Mouse (Mus musculus) midbrain, embryonic 14.5 days (tissue): ENCODE data around the gene Ect2. TPM values are rescaled to one million over a fixed set of nuclear protein-coding genes. Genes with fewer than 3 reads are reported as not detected.
A peak's percentile ranks its signal among the peaks of the same experiment; 100 is the strongest.

Experiments used
- ATAC-seq: fragments of 200-750 bp; cut with Nextera tagmentation; 2 replicates; pipeline ENCODE4 v1.8.0; 2017; ENCODE audit warnings: moderate number of reproducible peaks, moderate library complexity; ENCODE audit not compliant: low FRiP score, low TSS enrichment
- DNase-seq: peaks from one replicate; pipeline ENCODE4 v3.0.0-alpha.2; 2015
- H3K27ac ChIP-seq: fragments of 300-500 bp; sonication (generic); replicated peaks from 2 replicates; pipeline ENCODE4 v1.5.1; 2014; ENCODE audit warnings: mild to moderate bottlenecking, low read depth, low read length, moderate library complexity
- H3K27me3 ChIP-seq: fragments of 300-500 bp; sonication (generic); 2 replicates; pipeline ENCODE4 v1.6.1; 2014; ENCODE audit warnings: low read length, control low read depth, mixed read lengths; ENCODE audit not compliant: control insufficient read depth, insufficient read depth
- H3K36me3 ChIP-seq: fragments of 300-500 bp; sonication (generic); 2 replicates; pipeline ENCODE4 v1.6.1; 2014; ENCODE audit warnings: low read length, control low read depth; ENCODE audit not compliant: control insufficient read depth, insufficient read depth
- H3K4me1 ChIP-seq: fragments of 300-500 bp; sonication (generic); 2 replicates; pipeline ENCODE4 v1.6.1; 2014; ENCODE audit warnings: mild to moderate bottlenecking, antibody characterized with exemption, low read length, control low read depth; ENCODE audit not compliant: control insufficient read depth, insufficient read depth
- H3K4me2 ChIP-seq: fragments of 300-500 bp; sonication (generic); 2 replicates; pipeline ENCODE4 v1.6.1; 2014; ENCODE audit warnings: mild to moderate bottlenecking, low read length, moderate library complexity
- H3K4me3 ChIP-seq: fragments of 300-500 bp; sonication (generic); replicated peaks from 2 replicates; pipeline ENCODE4 v1.5.1; 2014; ENCODE audit warnings: low read depth, low read length
- H3K9ac ChIP-seq: fragments of 300-500 bp; sonication (generic); replicated peaks from 2 replicates; pipeline ENCODE4 v1.6.1; 2014; ENCODE audit warnings: mild to moderate bottlenecking, low read length, moderate library complexity
- H3K9me3 ChIP-seq: fragments of 300-500 bp; sonication (generic); 2 replicates; pipeline ENCODE4 v1.6.1; 2016; ENCODE audit warnings: low read length, control low read depth, mixed read lengths; ENCODE audit not compliant: control insufficient read depth
- WGBS: fragments of 180-500 bp; shearing (Covaris S2); extraction: QIAGEN DNeasy Blood & Tissue Kit; methylation state at CpG from one replicate; pipeline ENCODE4 v1.1.7; 2014; 5-methylcytosine and 5-hydroxymethylcytosine counted together
- polyA plus RNA-seq: library from polyadenylated mRNA; unstranded; fragments of >200 nt; fragmentation: Nextera tagmentation; extraction: Ambion mirVana; gene quantifications from 2 replicates; pipeline ENCODE4 v1.2.1, GENCODE M21; 2014

The Ect2 gene
- polyA plus RNA-seq, 1 experiment from 2014 or later, result 16.9 TPM

- DNase-seq (peak; percentile 37), ATAC-seq (no peak)
- Histone ChIP-seq H3K27me3 (no peaks in the 10 kb centered on the region), H3K9ac (no peak overlapping the region), H3K27ac (no peak overlapping the region), H3K4me1 (no peaks in the 10 kb centered on the region), H3K36me3 (peaks cover under 1% of the 10 kb centered on the region; the same call in 1 of the 2 replicates), H3K4me2 (no peak overlapping the region), H3K4me3 (no peak overlapping the region), H3K9me3 (no peaks in the 10 kb centered on the region)
- 86% methylated on average over 6 of the region's 6 CpGs for WGBS
Observed at GRCm38 (mm10) chr3:27107142-27107541, 46.5 kb downstream of the Ect2 start.

GRCm38 (mm10) chr3:27102965-27103364 lies 50.7 kb downstream of the Ect2 start:
- Histone ChIP-seq H3K4me3 (no peak overlapping the region), H3K4me1 (no peaks in the 10 kb centered on the region), H3K9me3 (no peaks in the 10 kb centered on the region), H3K36me3 (peaks cover 4% of the 10 kb centered on the region), H3K27me3 (no peaks in the 10 kb centered on the region), H3K27ac (no peak overlapping the region), H3K9ac (no peak overlapping the region), H3K4me2 (no peak overlapping the region)
- no peak for DNase-seq
- ATAC-seq, result no peak
- WGBS, result 95% methylated on average over 6 of the region's 6 CpGs

GRCm38 (mm10) chr3:27098633-27099032 lies 55.0 kb downstream of the Ect2 start:
- WGBS, result 93% methylated on average over 6 of the region's 6 CpGs
- Histone ChIP-seq H3K4me1 (no peaks in the 10 kb centered on the region), H3K4me2 (no peak overlapping the region), H3K9me3 (no peaks in the 10 kb centered on the region), H3K9ac (no peak overlapping the region), H3K27me3 (no peaks in the 10 kb centered on the region), H3K4me3 (no peak overlapping the region), H3K27ac (no peak overlapping the region), H3K36me3 (peaks cover 4% of the 10 kb centered on the region)
- DNase-seq (no peak), ATAC-seq (no peak)

GRCm38 (mm10) chr3:27086221-27086620 lies 67.5 kb downstream of the Ect2 start:
- no peaks in the 10 kb centered on the region for H3K27me3 ChIP-seq
- H3K4me3 ChIP-seq, result no peak overlapping the region
- H3K9me3 ChIP-seq, result no peaks in the 10 kb centered on the region
- ATAC-seq (no peak), DNase-seq (no peak)
- no peaks in the 10 kb centered on the region for H3K4me1 ChIP-seq
- WGBS, result 97% methylated on average over 6 of the region's 6 CpGs
- no peak overlapping the region for H3K4me2 ChIP-seq
- H3K36me3 ChIP-seq, result no peaks in the 10 kb centered on the region
- no peak overlapping the region for H3K9ac ChIP-seq
- no peak overlapping the region for H3K27ac ChIP-seq

GRCm38 (mm10) chr3:27081229-27082060 lies 72.2 kb downstream of the Ect2 start:
- no peaks in the 10 kb centered on the region for H3K9me3 ChIP-seq
- H3K4me1 ChIP-seq, result no peaks in the 10 kb centered on the region
- H3K36me3 ChIP-seq, result no peaks in the 10 kb centered on the region
- DNase-seq (no peak), ATAC-seq (no peak)
- H3K4me2 ChIP-seq, result no peak overlapping the region
- H3K27ac ChIP-seq, result no peak overlapping the region
- 92% methylated on average over 13 of the region's 13 CpGs for WGBS
- no peaks in the 10 kb centered on the region for H3K27me3 ChIP-seq
- H3K9ac ChIP-seq, result no peak overlapping the region
- H3K4me3 ChIP-seq, result no peak overlapping the region

GRCm38 (mm10) chr3:27080061-27080770 lies 73.5 kb downstream of the Ect2 start:
- Histone ChIP-seq H3K27ac (no peak overlapping the region), H3K4me2 (no peak overlapping the region), H3K27me3 (no peaks in the 10 kb centered on the region), H3K9ac (no peak overlapping the region), H3K4me3 (no peak overlapping the region), H3K36me3 (no peaks in the 10 kb centered on the region), H3K4me1 (no peaks in the 10 kb centered on the region), H3K9me3 (no peaks in the 10 kb centered on the region)
- no peak for ATAC-seq
- 76% methylated on average over 7 of the region's 7 CpGs for WGBS
- no peak for DNase-seq

- Histone ChIP-seq H3K4me2 (no peak overlapping the region), H3K36me3 (no peaks in the 10 kb centered on the region), H3K9ac (no peak overlapping the region), H3K27ac (no peak overlapping the region), H3K9me3 (no peaks in the 10 kb centered on the region), H3K27me3 (no peaks in the 10 kb centered on the region), H3K4me1 (no peaks in the 10 kb centered on the region), H3K4me3 (no peak overlapping the region)
- 97% methylated on average over 2 of the region's 2 CpGs for WGBS
- ATAC-seq (no peak), DNase-seq (no peak)
Observed at GRCm38 (mm10) chr3:27073884-27074283, 79.8 kb downstream of the Ect2 start.

GRCm38 (mm10) chr3:27071706-27072105 lies 82.0 kb downstream of the Ect2 start:
- H3K9me3 ChIP-seq, result no peaks in the 10 kb centered on the region
- H3K9ac ChIP-seq, result no peak overlapping the region
- no peaks in the 10 kb centered on the region for H3K4me1 ChIP-seq
- H3K27me3 ChIP-seq, result no peaks in the 10 kb centered on the region
- no peak overlapping the region for H3K4me3 ChIP-seq
- 97% methylated on average over 4 of the region's 4 CpGs for WGBS
- ATAC-seq, result no peak
- H3K36me3 ChIP-seq, result no peaks in the 10 kb centered on the region
- H3K4me2 ChIP-seq, result no peak overlapping the region
- no peak overlapping the region for H3K27ac ChIP-seq
- no peak for DNase-seq

- H3K9me3 ChIP-seq, result no peaks in the 10 kb centered on the region
- peak; percentile 19 for DNase-seq
- H3K4me3 ChIP-seq, result no peak overlapping the region
- H3K4me1 ChIP-seq, result no peaks in the 10 kb centered on the region
- WGBS, result 81% methylated on average over 9 of the region's 9 CpGs
- H3K27ac ChIP-seq, result no peak overlapping the region
- no peaks in the 10 kb centered on the region for H3K36me3 ChIP-seq
- no peaks in the 10 kb centered on the region for H3K27me3 ChIP-seq
- no peak for ATAC-seq
- H3K9ac ChIP-seq, result no peak overlapping the region
- H3K4me2 ChIP-seq, result no peak overlapping the region
Observed at GRCm38 (mm10) chr3:27070340-27070739, 83.3 kb downstream of the Ect2 start.
